Mouse (Mus musculus) brain, embryonic 18.5 days (tissue): ENCODE measurements around the gene Epha6.

ENCODE experiments used
- DNase-seq: peaks from one replicate; pipeline ENCODE4 v3.0.0-alpha.2; 2012; ENCODE audit warnings: low read depth, low spot score

Epha6 gene

GRCm38 (mm10) chr16:59682216-59682891 is 923.0 kb downstream of the Epha6 start:
- no peak for DNase-seq

GRCm38 (mm10) chr16:59666938-59667337 is 938.4 kb downstream of the Epha6 start:
- DNase-seq = no peak

GRCm38 (mm10) chr16:59643766-59644165 is 961.6 kb downstream of the Epha6 start:
- no peak for DNase-seq

- DNase-seq = no peak
These were observed 965.3 kb downstream of the Epha6 start for GRCm38 (mm10) chr16:59639985-59640384.

GRCm38 (mm10) chr16:59639102-59639691 is 966.1 kb downstream of the Epha6 start, which contains the start of gene Arl6:
TSS of gene Arl6 (minus strand) at chr16:59639391.
- peak; percentile 87 for DNase-seq

- no peak for DNase-seq
These were observed 970.7 kb downstream of the Epha6 start for GRCm38 (mm10) chr16:59634598-59634997.

GRCm38 (mm10) chr16:59621554-59621953 is 983.8 kb downstream of the Epha6 start:
- DNase-seq = no peak

GRCm38 (mm10) chr16:59617167-59617566 is 988.2 kb downstream of the Epha6 start:
- DNase-seq = no peak

GRCm38 (mm10) chr16:59615675-59616074 is 989.7 kb downstream of the Epha6 start:
- DNase-seq = no peak

- no peak for DNase-seq
These were observed 994.6 kb downstream of the Epha6 start for GRCm38 (mm10) chr16:59610750-59611149.

- DNase-seq = no peak
These were observed 1001.1 kb downstream of the Epha6 start for GRCm38 (mm10) chr16:59604078-59604781.
